Mouse (Mus musculus) B cell, adult 2 months (primary cell): ENCODE measurements around the gene Yme1l1.

ENCODE experiments used
- DNase-seq, 2 experiments: peaks; one replicate each; pipeline ENCODE4 v3.0.0; 2022

Gene Yme1l1

DNA sequence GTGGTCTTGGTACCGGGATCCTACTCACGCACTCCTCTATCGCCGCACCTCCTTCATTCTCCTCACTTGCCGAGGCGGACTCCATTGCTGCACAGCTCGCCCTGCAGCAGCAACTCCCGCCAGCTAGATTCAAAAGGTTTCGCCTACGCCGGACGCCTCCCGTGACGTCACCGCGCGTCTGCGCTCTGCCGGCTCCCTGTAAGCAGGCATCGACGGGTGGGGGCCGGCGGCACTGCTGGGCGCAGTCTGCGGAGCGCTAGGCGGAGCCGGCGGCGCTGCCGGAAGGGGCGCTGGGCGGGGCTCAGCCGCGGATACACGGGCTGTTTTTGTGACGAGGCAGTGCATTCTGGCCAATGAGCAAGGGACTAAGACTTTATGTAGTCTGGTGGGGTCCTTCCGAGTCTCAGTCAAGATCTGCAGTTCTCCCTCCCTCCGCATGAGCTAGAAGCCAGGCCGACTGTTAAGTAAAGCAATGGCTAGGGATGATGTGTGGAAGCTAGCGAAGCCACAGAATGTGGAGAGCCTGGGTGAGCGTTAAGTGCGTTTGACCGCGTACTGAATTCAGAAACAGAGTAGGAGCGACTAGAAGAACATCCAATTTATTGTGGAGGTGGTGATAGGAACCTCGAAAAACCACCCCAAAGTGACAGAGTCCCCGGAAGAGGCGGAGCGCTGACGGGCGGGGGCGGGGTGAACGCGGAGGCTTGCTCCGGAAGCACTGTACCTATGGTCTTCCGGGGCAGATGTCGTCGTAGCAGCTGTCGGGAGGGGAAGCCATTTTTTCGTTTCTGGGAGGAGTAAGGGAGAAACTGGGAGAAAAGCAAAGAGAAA lies at the start of gene Yme1l1, which contains the start of gene Mastl:
Yme1l1 (plus strand) TSS at position 593 of the 831 bp plus-strand sequence.
Mastl (minus strand) TSS at position 248 of the 831 bp plus-strand sequence.
- DNase-seq = peak; percentile 98

GRCm38 (mm10) chr2:23119573-23119972 lies 36.6 kb upstream of the Yme1l1 start:
- no peak for DNase-seq

GRCm38 (mm10) chr2:23155199-23155621 lies 959 bp upstream of the Yme1l1 start:
- no peak for DNase-seq

DNA sequence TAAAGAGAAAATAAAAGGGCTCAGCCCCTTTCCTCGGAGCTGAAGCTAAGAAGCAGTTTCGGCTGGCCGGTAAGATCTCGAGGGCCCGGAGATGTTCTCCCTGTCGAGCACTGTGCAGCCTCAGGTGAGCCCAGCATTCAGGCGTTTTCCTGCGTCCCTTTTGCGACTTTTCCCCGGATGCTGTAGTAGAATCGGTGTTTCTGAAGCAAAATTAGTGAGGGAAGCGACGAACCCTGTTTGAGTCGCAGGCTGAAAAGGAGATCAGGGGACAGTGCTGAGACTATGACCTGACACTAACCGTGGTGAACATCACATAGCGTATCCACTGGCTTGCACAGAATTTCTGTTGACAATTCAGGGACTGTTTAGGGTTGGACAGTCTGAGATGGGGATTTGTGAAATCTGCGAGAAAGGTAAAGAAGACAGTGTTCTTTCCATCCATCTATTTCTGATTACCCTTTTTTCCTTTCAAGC lies 476 bp downstream of the Yme1l1 start:
- DNase-seq = no peak

DNA sequence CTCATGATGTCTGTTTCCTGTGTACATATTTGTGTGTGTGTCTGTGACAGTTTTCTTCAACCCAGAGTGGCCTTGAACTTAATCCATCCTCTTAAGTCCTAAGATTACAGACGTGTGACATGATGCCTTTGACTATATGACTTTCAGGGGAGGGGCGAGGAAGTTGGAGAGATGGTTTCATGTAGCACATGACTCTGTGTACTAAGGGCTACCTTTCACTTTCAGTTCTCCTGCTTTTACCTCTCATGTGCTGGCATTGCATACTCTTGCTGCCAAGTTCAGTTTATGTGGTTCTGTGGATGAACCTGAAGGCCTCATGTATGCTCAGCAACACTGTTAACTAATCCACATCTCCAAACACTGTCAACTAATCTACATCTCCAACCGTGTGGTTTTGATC lies 16.1 kb downstream of the Yme1l1 start:
- no peak for DNase-seq

GRCm38 (mm10) chr2:23194366-23194765 lies 38.2 kb downstream of the Yme1l1 start:
- no peak for DNase-seq

DNA sequence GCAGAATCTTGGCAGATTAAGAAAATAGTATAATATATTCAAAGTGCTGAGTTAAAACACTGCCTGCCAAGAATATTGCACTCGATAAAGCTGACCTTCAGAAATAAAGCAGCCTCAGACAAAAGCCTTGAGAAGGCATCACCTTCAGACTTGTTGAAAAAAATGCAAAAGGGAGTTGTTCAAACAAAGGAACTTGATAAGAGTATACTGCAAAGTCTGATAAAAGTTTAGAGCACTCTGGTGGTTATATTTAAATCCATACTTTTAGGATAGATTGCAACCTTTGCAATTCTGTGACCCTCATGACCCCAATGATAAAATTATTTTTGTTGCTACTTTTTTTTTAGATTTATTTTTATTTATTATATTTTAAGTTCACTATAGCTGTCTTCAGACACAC lies 44.9 kb downstream of the Yme1l1 start:
- DNase-seq = no peak

DNA sequence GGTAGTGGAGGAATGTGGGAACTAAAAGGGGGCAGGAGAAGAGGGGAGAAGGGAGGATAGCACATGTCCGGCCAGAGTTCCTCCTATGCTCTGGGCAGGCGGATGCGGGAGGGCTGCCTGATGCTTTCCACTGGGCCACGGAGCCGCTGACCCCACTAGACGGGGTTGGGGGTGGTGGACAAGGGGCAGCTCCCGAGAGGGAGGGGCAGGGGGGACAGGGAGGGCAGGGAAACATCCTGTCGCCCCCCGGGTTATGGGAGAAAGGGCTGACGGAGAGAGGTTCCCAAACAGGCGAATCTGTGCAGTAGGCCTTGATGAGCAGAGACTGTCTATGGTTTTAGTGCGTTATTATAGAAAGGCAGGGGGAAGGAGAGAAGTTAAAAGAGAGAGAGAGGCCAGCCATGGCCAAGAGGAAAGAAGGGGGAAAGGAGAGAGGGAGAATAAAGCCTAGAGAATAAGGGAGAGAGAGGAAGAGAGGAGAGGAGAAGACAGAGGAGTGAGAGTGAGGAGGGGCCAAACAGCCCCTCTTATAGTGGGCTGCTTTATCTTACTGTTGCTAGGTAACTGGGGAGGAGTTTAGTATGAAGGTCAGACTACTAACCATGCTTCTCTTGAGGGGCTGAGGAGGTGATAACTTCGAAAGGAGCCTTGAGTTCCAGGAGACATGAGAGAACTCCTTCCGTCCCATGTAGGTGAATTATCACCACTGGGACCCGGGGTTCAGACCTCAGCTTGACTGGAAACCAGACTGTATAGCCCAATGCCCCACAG lies 46.9 kb downstream of the Yme1l1 start:
- DNase-seq = no peak

DNA sequence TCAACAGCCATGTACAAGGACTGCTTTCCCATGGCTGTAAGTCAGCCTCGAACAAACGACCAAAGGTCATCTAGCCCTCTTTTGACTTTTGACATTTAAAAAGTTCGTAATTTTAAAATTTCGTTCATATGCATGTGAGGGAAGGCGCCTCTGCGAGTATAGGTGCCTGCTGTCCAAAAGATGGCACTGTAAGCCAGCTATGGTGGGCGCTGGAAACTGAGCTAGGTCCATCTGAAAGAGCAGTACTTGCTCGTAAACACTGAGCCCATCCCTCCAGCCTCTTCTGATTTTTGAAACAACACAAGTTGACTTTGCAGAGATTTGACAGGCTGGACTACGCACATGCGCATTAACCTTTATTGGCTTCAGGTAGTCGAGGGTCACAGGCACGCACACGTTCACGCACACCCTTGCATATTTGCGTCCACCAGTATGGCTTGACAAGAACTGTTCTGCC lies 50.9 kb downstream of the Yme1l1 start, which contains the start of gene 4931423N10Rik:
4931423N10Rik (plus strand) TSS at position 407 of the 457 bp plus-strand sequence.
- no peak for DNase-seq

DNA sequence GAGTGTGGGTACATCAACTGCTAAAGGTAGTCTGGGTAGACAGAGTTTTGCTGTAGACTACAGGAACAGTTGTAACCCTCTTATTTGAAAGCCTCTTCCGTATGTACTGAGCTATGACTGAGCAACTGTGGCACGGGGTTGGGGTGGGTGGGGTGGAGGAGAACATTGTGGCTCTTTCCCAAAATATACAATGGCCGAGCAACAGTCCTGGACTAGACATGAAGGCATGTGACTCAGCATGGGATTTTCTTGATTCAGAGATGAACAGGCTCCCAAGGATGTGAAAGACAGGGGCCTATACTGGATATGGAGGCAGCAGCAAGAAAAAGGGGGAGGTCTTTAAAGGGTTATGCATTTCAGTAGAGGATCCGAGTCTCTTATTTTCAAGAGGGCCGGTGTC lies 57.5 kb downstream of the Yme1l1 start:
- DNase-seq = no peak

GRCm38 (mm10) chr2:23225199-23225598 lies 69.0 kb downstream of the Yme1l1 start:
- no peak for DNase-seq

DNA sequence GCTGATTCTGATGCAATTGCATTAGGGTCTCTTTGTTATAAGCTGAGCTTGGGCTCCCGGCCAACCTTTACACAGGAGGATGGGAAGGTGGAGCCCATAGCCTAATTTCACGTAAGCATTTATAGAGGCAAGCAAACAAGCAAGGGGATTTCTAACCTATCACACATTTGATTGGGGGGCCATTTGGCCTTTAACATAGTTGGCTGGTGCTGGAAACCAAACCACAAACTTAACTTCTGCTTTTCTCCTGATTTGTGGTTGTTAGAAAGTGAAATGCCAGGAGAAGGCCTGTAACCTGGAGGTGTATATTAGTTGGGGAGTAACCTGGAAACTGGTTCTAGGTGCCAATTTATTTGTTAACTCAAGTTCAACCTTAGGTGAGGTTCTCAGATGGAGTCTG lies 72.3 kb downstream of the Yme1l1 start:
- DNase-seq = no peak

DNA sequence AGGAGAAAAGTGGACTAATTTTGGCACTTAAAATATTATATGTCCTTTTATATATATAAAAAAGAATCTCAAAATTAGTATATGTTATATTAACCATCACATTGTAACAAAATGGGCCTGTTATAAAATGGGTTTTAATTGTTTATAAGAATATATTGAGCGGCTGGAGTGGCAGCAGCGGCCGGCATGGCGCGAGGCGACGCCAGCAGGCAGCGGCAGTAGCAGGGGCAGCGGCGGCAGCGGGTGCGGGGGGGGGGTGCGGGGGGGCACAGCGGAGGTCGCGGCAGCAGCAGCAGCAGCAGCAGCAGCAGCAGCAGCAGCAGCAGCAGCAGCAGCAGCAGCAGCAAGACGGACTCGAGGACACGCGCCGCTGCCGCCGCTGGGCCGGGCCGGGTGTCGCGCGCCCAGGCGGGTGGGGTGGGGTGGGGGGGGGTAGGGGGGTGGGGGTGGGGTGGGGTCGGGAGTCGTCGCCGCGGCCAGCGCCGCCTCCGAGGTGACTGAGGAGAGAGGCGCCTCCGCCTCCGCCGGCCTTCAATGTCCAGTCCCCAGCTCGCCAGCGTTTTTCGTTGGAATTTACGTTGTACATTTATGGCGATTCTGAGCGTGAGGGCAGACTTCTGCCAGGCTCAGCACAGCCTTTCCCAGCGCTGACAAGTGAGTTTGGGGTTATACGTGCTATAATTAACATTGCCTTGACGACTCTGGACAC lies 78.0 kb downstream of the Yme1l1 start:
- no peak for DNase-seq
